Mouse (Mus musculus) retina, postnatal 7 days (tissue): ENCODE data around the gene Myocd.

ENCODE experiments used
- DNase-seq: peaks from one replicate; pipeline ENCODE4 v3.0.0-alpha.2; 2012; ENCODE audit warnings: low read depth, low spot score

Myocd gene

GRCm38 (mm10) chr11:65142838-65143417, 126.9 kb downstream of the Myocd start:
- DNase-seq, result no peak

DNA sequence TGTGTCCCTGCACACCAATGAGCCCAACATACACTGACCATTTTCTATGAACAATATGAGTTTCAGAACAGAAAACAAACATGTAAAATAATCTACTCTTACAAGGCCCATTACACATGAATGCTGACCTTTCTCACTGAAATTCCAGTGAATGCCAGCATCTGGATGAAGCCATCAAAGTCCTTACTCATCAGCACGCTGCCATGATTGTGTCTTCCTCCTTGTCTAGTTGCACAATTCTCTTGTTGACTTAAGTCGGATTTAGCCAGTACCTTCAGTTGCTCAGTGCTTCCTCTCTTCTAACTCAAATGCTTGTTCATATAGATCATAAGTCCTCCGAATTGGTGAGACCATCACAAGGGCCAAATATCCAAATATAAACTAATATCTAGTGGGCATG, 130.8 kb downstream of the Myocd start:
- no peak for DNase-seq

DNA sequence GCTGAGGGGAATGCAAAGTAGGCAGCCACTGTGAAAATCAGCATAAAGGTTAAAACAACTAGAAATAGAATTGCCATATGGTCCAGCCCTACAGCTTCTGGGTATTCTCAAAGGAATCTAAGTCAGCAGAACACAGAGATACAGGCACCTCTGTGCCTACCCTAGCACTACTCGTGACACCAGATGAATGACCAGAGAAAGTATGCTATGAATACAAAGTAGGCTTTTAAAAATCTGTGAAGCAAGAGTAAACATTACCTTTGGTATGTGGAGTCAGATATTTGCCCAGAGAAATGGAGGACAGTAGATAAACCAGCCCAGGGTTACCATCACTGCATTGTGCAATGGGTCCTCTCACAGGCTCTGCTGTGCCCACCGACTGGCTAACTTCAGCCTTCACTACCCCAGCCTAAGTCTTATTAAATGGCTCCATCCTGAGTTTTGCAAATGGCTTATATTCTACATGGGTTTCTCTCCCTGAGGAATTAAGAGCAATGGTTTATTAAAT, 132.6 kb downstream of the Myocd start:
- DNase-seq, result no peak

DNA sequence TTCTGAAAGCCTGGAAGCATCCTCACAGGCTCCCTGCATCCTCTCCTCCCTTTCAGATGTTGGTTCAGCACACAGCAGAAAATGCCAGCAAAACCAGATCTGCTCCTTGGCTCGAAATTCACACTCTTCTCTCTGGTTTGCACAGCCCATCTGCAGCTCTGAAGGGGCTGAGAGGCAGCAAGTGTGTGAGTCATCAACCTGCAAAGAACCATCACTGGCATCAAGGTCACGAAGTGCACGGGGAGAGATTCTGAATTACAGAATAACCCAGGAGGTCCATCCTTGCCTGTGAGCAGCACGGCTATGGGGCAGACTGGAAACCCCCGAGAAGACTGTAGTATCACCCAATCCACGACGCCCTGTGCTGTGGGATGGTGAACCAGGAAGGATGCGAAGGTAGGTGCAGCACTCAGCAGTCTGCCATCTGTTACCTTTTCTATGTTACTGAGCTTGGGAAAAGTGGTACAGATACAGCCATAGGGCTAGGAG, 134.5 kb downstream of the Myocd start:
- DNase-seq, result no peak

GRCm38 (mm10) chr11:65133661-65134060, 136.1 kb downstream of the Myocd start:
- no peak for DNase-seq

DNA sequence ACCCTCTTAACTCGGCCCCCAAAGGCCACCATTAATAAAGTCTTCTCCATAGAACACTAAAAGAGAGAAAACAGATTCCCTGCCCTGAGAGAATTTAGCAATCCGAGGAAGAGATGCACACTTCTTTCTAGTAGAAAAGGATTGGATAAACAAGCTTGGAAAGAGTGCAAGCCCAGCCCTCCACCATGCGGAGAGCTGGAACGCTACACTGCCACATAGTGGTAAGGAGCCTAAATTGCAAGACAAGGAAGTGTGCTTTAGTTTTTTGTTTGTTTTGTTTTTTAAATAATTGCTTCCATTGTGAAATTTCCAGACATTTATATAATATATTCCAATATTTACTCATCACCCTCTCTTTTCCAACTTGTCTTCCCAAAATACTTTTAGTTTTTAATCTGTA, 140.7 kb downstream of the Myocd start:
- DNase-seq, result no peak

DNA sequence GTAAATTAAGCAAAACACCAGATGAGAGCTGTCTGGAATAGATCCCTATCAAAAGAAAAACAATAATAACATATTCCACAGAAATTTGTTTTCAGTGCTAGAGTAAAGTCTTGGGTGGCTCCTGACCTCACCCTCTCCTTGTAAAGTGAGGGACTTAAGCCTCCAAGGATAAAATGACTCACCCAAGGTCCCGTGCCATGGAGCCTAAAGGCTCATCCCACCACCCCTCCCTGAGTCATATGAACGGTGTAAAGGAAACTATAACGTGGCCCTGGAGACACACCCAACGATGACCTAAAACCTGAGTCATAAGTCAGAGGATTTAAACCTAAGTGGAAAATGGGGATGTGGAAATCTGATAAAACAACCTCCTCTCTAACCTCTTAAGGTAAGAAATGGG, 141.1 kb downstream of the Myocd start:
- DNase-seq, result no peak

GRCm38 (mm10) chr11:65126566-65126965, 143.2 kb downstream of the Myocd start:
- DNase-seq, result no peak
